Mouse (Mus musculus) kidney, postnatal 0 days (tissue): ENCODE results near the gene Dpep2nb. TPM values are rescaled to one million over a fixed set of nuclear protein-coding genes. Genes with fewer than 3 reads are reported as not detected.

Experiments used
- ATAC-seq: fragments of 200-750 bp; cut with Nextera tagmentation; replicated peaks from 2 replicates; pipeline ENCODE4 v1.8.0; 2017; ENCODE audit warnings: low read depth, moderate number of reproducible peaks, moderate TSS enrichment, moderate library complexity; ENCODE audit not compliant: low FRiP score
- DNase-seq: peaks from one replicate; pipeline ENCODE4 v3.0.0-alpha.2; 2016; ENCODE audit warnings: low spot score
- H3K27ac ChIP-seq: fragments of 300-500 bp; sonication (generic); 2 replicates; pipeline ENCODE4 v1.5.1; 2014; ENCODE audit warnings: mild to moderate bottlenecking
- H3K27me3 ChIP-seq: fragments of 300-500 bp; sonication (generic); 2 replicates; pipeline ENCODE4 v1.6.1; 2014; ENCODE audit warnings: low read length, mixed read lengths; ENCODE audit not compliant: insufficient read depth
- H3K36me3 ChIP-seq: fragments of 300-500 bp; sonication (generic); 2 replicates; pipeline ENCODE4 v1.6.1; 2014; ENCODE audit warnings: low read length, mixed read lengths; ENCODE audit not compliant: insufficient read depth
- H3K4me1 ChIP-seq: fragments of 300-500 bp; sonication (generic); replicated peaks from 2 replicates; pipeline ENCODE4 v1.6.1; 2014; ENCODE audit warnings: antibody characterized with exemption, low read length, mixed read lengths; ENCODE audit not compliant: insufficient read depth
- H3K4me2 ChIP-seq: fragments of 300-500 bp; sonication (generic); 2 replicates; pipeline ENCODE4 v1.6.1; 2014; ENCODE audit warnings: mild to moderate bottlenecking, low read length, moderate library complexity, mixed read lengths
- H3K4me3 ChIP-seq: fragments of 300-500 bp; sonication (generic); replicated peaks from 2 replicates; pipeline ENCODE4 v1.5.1; 2014; ENCODE audit warnings: low read depth, low read length
- H3K9ac ChIP-seq: fragments of 300-500 bp; sonication (generic); 2 replicates; pipeline ENCODE4 v1.6.1; 2014; ENCODE audit warnings: low read depth, low read length
- H3K9me3 ChIP-seq: fragments of 300-500 bp; sonication (generic); replicated peaks from 2 replicates; pipeline ENCODE4 v1.6.1; 2016; ENCODE audit warnings: low read length, inconsistent platforms, mixed read lengths
- CTCF ChIP-seq: IDR thresholded peaks from 2 replicates; pipeline ENCODE4 v1.5.1; 2016; ENCODE audit warnings: antibody characterized with exemption, low read depth, mild to moderate bottlenecking, moderate library complexity
- WGBS: fragments of 180-500 bp; shearing (Covaris S2); extraction: QIAGEN DNeasy Blood & Tissue Kit; methylation state at CpG from one replicate; pipeline ENCODE4 v1.1.7; 2014; 5-methylcytosine and 5-hydroxymethylcytosine counted together
- polyA plus RNA-seq: library from polyadenylated mRNA; unstranded; fragments of >200 nt; fragmentation: Nextera tagmentation; extraction: Ambion mirVana; gene quantifications from 2 replicates; pipeline ENCODE4 v1.2.1, GENCODE M21; 2015

Gene Dpep2nb
- polyA plus RNA-seq, 1 experiment from 2014 or later: not detected

DNA sequence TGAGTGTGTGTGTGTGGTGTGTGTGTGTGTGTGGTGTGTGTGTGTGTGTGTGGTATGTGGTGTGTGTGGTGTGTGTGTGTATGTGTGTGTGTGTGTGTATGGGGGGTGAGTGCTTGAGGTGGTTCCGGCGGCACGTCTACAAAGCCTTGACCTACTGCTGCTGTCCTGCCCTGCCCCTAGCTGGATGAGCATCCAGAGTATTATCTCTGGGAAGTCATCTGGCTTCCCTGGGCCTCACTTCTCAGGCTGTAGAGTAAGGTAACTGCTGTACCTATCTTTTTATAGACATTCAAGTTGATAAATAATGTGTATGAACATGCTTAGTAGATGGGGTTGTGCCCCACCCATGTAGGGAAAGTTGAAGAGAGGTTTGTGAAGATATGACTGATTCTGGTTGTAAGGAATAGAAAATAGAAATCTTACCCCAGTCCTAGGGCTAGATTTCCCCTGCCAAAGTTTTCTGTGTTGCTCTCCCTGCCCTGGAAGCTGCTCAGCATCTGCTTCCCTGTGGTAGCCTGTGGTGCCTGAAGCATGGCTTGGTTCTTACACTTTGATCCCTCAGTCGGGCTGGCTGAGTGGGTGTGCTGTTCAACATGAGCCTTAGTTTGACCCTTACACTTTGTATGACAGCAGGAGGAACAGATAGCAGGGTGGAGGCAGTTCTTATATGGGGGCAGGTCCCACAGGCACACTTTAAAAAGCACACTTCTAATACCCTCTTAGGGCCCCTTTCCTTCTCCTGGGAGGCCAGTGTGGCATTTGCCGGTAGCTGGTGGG lies 42.3 kb upstream of the Dpep2nb start:
- no peak overlapping the region for H3K27ac ChIP-seq
- no peak for ATAC-seq
- H3K9ac ChIP-seq: no peak overlapping the region
- WGBS: 82% methylated on average over 5 of the region's 5 CpGs
- no peak for TF ChIP-seq CTCF
- DNase-seq: no peak
- no peaks in the 10 kb centered on the region for H3K9me3 ChIP-seq
- H3K4me2 ChIP-seq: no peak overlapping the region
- H3K4me1 ChIP-seq: no peaks in the 10 kb centered on the region
- no peak overlapping the region for H3K4me3 ChIP-seq
- H3K27me3 ChIP-seq: no peaks in the 10 kb centered on the region
- H3K36me3 ChIP-seq: 0 out of 2 replicates have a peak, but pooled peaks cover 14% of the 10 kb centered on the region

DNA sequence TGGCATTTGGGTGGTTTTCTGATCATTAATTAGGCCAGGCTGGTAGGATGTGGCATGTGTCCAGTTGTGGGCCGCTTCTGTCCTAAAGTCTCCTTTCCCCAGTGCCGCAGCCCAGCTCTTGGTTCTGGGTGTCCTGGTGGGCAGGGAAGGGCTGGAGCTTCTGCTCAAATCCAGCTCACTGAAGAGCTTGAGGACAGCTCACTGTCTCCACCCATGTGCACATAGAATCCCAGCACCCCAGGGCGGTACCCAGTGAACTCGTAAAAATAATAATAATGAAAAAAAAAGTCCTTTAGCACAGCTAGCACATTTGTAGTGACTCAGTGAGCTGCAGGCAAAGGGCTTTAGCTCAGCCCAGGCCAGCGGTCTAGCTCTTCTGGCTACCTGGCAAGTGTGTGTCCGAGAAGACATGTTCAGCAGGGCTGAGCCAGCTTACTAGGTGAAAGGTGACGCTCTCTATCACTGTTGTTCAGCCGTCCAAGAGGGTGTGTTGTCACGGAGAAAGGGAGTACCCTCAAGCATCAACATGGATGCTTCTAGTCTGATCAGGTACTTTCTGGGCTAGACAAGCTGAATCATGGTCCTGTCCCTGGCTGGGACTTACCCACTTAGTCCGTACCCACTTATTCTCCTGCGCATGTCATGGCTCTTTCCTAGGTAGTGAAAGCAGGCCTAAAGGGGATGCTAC lies 41.2 kb upstream of the Dpep2nb start:
- Histone ChIP-seq H3K4me2 (no peak overlapping the region), H3K4me3 (no peak overlapping the region), H3K9ac (no peak overlapping the region), H3K27ac (no peak overlapping the region), H3K27me3 (no peaks in the 10 kb centered on the region), H3K4me1 (no peaks in the 10 kb centered on the region), H3K36me3 (0 out of 2 replicates have a peak, but pooled peaks cover 10% of the 10 kb centered on the region), H3K9me3 (no peaks in the 10 kb centered on the region)
- TF ChIP-seq CTCF: no peak
- WGBS: 90% methylated on average over 11 of the region's 11 CpGs
- DNase-seq (no peak), ATAC-seq (no peak)

DNA sequence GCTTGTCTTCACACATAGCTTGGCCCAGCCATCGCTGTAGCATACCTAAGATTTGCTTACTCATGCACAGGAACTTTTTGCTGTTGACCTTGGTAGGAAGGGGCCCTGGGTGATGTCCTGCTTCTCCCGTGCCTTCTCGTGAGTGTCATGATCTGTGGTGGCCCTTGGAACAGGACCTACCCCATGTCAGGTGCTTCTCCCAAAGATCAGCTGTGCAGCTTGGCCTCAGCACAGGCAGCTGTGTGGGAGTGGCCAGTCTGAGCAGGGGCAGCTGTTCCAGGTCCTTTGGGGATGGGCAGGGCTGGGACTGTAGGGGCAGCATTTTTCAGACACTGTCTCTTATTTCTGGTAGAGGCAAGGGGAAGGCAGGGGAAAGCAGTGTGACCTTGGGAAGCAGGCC lies 38.4 kb upstream of the Dpep2nb start:
- H3K27ac ChIP-seq: no peak overlapping the region
- H3K9ac ChIP-seq: no peak overlapping the region
- H3K36me3 ChIP-seq: no peaks in the 10 kb centered on the region
- no peak for TF ChIP-seq CTCF
- no peak overlapping the region for H3K4me3 ChIP-seq
- DNase-seq: peak; percentile 54
- H3K4me1 ChIP-seq: no peaks in the 10 kb centered on the region
- WGBS: 33% methylated on average over 3 of the region's 3 CpGs
- no peaks in the 10 kb centered on the region for H3K9me3 ChIP-seq
- no peaks in the 10 kb centered on the region for H3K27me3 ChIP-seq
- no peak overlapping the region for H3K4me2 ChIP-seq
- peak; percentile 63 for ATAC-seq

DNA sequence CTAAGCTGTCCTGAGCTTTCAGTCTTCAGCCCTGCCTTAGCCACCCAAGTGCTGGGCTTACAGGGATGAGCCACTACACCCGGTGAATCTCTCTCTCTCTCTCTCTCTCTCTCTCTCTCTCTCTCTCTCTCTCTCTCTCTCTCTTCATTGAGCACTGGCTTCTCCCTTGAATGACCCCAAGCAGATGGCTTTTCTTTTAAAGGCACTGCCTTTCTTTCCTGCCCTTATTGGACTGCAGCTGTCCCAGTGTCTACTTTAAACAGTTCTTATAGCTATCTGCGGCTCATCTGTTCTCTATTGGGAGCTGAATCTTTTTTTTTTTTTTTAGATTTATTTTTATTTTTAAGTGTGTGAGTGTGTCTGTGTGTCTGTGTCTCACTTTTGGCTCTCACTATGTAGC lies 37.3 kb upstream of the Dpep2nb start:
- Histone ChIP-seq H3K9ac (no peak overlapping the region), H3K27ac (no peak overlapping the region), H3K4me2 (no peak overlapping the region), H3K4me1 (no peaks in the 10 kb centered on the region), H3K9me3 (no peaks in the 10 kb centered on the region), H3K4me3 (no peak overlapping the region), H3K36me3 (no peaks in the 10 kb centered on the region), H3K27me3 (no peaks in the 10 kb centered on the region)
- ATAC-seq (no peak), DNase-seq (no peak)
- TF ChIP-seq CTCF: no peak
- WGBS: 81% methylated on average over 2 of the region's 2 CpGs

DNA sequence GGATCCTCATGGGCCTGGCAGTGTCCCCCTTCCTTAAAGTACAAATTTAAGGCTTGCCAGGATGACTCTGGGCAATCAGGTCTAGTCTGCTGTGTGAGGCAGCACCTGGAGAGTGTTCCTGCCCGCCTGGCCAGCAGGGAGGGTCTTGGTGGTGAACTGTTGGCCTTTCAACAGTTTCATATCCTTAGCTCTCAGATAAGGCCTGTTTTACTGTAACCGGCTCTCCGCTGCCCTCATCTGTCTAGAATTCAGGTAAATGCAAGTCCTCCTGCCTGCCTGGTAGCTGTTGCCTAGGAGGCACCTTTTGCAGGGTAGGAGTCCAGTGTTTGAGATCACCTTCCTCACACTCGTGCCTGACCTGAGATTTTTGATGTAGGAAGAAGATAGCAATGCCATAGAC lies 34.4 kb upstream of the Dpep2nb start:
- no peak for TF ChIP-seq CTCF
- 72% methylated on average over 4 of the region's 4 CpGs for WGBS

DNA sequence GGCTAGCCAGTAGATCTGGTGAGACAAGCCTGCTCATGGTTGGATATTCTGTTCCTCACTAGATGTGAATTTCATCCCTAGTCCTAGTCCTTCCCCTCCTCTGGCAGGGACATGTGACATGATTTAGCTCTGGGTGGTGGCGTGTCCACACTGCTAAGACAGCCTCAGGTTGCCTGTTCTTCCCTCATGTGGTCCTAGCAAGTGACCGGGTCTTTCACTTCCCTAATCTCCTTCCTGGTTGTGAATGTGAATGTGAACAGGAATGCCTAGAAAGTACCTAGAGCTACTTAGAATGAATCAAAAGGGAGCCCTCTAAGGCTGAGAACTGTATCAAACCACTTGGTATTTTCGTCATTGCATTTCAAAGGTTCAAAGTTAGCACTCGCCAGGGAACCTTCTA lies 33.8 kb upstream of the Dpep2nb start:
- no peaks in the 10 kb centered on the region for H3K36me3 ChIP-seq
- no peaks in the 10 kb centered on the region for H3K4me1 ChIP-seq
- WGBS: 83% methylated on average over 4 of the region's 4 CpGs
- no peak overlapping the region for H3K4me2 ChIP-seq
- no peak for TF ChIP-seq CTCF
- no peaks in the 10 kb centered on the region for H3K27me3 ChIP-seq
- ATAC-seq: no peak
- H3K27ac ChIP-seq: no peak overlapping the region
- no peak overlapping the region for H3K4me3 ChIP-seq
- H3K9me3 ChIP-seq: no peaks in the 10 kb centered on the region
- H3K9ac ChIP-seq: no peak overlapping the region
- no peak for DNase-seq

More for the DNA sequence above, 34.4 kb upstream of the Dpep2nb start:
- Histone ChIP-seq H3K27ac (no peak overlapping the region), H3K4me3 (no peak overlapping the region), H3K27me3 (no peaks in the 10 kb centered on the region), H3K4me1 (no peaks in the 10 kb centered on the region), H3K4me2 (no peak overlapping the region), H3K9me3 (no peaks in the 10 kb centered on the region), H3K36me3 (no peaks in the 10 kb centered on the region), H3K9ac (no peak overlapping the region)
- no peak for DNase-seq
- no peak for ATAC-seq
